Mouse (Mus musculus) cerebellum, postnatal 4 days (tissue): ENCODE measurements around the gene Slc39a8.
A peak's percentile ranks its signal among the peaks of the same experiment; 100 is the strongest.

Experiments
- DNase-seq, 2 experiments: peaks; one replicate each; pipeline ENCODE4 v3.0.0; 2022; ENCODE audit warnings: low spot score in 2 of 2, mixed read lengths in 1 of 2

Gene Slc39a8

DNA sequence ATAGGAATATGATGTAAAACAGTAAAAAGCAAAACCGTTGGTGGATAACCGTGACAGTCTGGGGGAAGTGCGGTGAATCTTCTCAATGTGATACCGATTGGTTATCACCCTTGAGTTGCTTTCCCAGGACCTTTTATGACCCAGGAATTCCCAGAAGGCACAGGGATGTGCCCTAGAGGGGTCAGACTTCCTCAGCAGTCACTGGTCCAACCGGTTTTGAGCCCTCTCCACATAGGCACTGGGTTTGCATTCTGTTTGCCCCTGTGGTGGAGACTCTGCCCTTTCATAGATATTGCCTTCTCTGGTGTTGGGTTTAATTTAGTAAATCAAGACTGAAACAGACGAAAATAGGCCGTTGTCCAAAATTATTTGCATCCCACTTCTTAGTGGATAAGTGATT is 20.8 kb downstream of the Slc39a8 start:
- no peak for DNase-seq

DNA sequence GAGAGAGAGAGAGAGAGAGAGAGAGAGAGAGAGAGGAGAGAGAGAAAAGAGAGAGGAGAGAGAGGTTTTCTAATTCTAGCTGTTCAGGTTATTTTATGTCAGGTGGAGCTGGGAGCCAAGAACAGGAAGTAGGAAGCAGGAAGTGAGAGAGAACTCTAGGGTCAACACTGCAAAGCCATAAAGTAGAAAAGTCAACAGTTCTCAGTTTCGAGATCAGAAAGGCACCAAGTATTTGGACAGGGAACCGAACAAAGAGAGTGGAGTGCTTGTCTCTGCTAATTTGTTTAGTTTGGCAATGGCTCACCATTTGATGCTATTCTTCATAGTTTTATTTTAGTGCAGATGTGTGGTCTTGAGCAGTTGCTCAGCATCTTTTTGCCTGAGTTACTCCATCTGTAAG is 26.5 kb downstream of the Slc39a8 start:
- no peak for DNase-seq

DNA sequence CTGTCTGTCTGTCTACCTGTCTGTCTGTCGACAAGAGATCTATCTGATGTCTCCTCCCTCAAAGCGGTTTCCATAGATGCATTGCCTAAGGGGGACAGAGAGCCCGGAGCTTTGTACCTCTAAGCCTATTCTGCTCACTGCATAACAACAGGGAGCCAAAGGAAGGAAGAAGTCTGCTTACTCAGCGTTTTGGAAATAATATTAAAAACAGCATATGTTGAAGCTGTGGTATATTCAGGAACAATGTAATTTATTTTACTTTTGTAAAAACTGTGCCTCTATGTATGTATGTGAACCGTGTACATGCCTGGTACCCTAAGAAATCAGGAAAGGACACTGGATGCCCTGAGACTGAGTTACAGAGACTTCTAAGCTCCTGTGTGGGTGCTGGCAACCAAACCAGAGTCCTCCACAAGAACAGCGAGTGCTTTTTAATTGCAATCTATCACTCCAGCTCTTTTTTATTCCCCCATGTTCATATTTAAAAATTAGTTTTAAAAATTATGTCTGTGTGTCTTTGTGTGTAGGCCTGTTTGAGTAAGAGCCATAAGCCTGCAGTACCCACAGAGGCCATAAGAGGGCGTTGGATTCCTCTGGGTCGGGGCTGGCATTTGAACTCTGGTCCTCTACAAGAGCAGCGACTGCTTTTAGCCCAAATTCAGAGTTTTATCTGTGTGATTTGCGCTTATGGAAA is 28.7 kb downstream of the Slc39a8 start:
- no peak for DNase-seq

DNA sequence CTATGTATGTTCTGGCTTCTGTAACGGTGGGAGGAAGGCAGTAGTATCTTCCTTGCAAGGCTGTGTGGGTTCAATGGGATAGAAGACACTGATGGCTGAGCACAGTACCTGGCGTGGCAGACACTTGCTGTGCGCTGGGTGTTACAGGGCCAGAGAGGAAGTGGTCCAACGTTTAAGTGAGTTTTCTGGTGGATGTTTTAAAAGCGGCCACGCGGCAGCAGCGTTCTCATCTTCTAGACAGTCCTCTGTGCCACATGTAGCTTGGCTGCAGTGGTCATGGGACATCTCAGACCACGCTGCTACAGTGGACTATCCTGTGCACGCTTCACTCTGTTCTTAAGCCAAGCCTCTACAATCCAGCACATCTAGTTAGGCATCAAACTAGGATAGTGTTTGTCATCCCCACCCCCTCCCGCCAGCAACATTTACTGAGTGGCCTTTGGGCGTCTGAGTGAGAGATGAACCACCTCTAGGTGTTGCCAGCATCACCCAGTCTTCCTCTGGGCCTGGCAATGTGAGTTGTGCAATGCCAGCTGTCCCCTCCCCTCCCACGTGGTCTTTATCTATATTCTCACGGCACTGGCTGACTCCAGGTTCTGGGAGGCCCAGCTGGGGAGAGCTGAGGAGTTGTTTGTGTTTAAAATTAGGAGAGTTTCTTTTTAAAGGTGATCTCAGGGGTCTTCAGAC is 29.4 kb downstream of the Slc39a8 start:
- no peak for DNase-seq

DNA sequence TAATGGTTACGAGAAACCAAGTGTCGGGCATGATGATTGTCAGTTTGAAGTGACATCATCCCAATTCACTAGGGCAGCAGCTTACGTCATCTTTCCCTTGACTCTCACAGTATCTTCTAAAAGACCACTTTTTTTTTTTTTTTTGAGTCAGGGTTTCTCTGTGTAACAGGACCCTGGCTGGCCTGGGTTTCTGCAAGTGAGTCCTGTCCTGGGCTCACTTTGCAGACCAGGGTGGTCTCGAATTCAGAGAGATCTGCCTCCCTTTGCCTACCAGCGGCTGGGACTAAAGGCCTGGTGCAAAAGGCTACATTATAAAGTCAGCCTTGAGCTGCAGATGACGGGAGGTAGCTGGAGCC is 29.9 kb downstream of the Slc39a8 start:
- DNase-seq = no peak

DNA sequence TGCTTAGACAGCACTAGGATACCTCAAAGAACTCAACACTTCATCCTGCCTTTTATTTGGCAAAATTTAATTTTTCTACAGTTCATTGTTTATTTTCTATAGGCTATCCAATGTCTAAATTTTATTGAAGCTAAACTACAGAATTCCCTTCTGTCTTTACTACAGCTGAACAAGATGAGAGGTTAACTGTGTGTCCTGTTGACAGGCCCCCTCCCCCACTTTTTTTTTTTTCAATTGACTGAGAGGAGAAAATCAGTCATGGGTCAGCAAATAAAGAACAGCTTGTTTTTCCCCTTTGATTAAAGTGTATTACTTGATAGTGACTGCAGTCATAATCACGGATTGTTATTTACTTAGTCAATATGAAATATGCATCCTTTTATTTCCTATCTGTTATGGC is 31.2 kb downstream of the Slc39a8 start:
- DNase-seq = no peak

DNA sequence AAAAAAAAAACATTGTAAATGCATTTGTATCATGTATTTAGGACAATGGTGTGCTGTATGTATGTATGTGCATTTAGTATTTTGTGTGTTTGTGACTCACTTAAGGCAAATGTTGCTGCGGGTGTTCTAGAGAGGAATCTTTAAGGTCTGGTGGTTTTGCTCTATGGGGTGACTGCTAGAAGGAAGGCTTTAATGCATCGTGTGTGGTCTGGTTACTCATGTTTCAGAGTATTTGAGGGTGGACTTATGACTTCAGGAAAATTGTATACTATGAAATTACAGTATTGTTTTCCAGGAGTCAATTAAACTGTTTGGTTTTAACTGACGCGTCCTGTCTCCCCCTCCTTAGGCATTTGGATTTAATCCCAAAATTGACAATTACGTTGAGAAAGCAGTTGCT is 32.1 kb downstream of the Slc39a8 start:
- no peak for DNase-seq

DNA sequence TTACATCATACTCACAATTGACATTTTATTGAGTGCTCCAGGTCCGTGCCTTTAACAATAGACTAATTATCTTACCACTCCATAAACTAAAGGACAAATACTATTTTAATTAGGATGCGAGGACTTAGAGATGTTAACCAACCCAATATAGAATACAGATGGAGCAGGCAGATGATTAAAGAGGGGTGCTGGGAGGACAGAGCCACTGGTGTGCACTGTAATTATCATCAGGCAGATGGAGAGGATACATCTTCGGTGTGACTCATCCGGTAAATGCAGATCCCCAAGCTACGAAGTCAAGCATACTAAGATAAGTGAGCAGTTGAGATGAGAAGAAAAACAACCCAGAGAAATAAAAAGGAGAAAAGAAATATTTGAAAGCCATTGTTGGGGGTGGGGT is 34.4 kb downstream of the Slc39a8 start:
- DNase-seq = no peak

DNA sequence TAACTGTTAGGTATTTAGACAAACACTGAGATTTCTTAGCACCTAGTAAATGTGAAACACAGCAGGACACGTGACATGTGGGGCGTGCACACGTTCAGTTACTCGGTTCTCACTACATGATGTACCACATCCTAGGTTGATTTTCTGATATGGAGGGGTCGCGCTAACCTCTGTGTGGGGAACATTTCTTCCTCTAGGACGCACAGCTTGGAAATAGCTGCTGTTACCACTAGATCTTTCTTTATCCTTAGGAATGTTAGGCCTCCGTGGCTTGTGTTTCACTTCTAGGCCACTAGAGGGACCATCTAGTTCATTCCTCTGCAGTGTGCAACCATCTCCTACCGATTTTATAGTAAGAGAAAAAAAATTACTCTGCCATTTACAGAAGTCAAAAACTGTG is 37.7 kb downstream of the Slc39a8 start:
- peak in 1 of 2 experiments; percentile 29 for DNase-seq

DNA sequence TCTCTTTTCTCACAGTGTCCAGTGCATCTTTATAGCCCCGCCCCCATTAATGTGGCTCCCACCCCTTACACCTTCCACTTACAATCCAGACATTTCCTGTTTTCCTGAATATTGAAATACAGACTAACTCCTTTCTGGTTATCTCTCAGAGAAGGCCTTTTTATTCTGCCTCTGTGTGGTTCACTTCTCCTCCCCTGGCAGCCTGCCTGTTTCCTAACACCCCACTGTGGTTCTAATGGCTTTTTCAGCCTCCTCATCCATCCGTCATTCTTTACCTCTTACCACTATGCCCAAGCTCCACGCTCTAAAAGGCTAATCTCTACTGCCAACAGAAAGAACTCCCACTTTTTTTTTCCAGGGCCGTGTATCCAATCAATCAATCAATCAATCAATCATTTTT is 44.0 kb downstream of the Slc39a8 start:
- DNase-seq = no peak

DNA sequence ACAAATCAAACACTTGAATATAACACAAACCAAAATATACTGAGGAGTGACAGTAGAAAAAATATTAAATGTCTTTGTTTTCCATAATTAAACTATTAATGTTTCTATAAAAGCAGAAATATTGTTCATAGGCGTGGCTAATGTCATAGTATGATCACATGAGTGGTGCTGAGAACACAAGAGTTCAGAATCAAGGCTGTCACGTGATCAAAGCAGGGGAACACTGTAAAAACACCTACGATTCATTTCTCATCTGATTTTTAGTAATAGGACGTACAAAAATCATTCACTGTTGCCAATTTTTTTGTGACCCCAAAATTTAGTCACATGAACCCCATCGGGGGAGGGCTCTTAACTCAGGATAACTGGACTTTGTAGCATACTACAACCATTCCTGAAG is 47.2 kb downstream of the Slc39a8 start:
- DNase-seq = no peak

DNA sequence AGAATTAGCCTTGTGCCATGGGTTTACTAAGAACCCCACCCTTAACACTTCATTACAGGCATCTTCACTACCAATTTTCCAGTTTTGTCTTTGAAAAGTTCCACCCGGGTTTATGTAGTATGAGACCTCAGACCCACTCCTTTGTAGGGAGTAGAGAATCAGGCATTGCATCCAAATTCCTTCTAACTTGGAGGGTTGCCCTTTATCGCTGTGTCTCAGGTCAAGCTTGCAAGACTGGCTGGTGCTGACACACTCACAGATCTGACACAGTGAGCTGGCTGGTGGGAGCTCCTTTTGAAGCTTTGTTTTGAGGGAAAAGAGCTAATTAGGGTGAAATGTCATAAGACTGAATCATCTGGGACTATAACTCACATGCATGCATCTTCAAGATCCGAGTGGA is 48.5 kb downstream of the Slc39a8 start:
- no peak for DNase-seq

DNA sequence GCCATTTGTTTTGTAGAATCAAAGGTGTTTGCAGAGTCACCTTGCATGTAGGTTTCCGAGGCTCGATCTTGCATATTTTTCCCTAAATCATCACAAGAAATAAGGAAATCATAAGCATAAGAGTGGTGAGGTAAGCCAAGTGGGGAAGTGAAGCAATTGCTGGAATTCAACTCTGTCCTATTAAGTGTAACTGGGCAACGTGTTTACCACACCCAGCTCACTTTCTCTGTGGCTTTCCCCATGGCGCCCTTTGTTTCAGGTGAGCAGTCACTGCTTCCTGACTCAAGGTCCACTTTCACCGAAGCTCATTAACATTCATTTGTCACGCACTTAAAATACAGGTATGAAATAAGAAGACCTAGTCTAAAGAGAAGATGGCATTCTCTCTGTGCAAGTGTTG is 53.0 kb downstream of the Slc39a8 start:
- DNase-seq = no peak

DNA sequence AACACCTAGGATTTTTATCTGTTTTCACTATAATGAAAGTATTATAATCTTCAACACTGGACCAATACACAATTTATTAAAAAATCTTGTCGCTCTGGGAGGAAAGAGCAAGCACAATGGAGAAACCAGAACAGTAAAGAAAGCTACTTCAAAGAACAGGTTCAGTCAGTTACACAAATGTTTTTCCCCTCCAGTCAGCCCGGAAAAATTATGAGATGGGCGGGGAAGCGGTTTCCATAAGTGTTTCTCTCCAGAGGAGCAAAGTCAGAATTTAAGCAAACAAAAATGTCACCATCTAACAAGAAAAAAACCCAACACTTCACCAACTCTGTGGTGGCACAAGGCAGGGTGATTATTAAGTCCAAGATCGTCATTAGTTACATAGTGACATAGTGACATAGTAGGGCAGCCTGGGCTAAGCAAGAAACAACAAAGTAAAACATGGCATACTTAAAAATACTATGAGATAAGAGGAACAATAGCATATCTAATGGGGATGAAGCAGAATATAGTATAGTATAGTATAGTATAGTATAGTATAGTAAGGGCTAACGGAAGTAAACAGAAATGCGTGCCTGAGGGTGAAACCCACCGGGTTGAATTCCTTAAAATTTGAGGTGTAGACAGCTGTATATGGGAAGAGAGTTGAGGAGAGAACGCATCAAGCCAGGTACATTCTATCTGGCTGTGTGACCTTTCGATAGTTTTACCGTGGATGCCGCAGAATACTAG is 61.0 kb downstream of the Slc39a8 start:
- DNase-seq = no peak

DNA sequence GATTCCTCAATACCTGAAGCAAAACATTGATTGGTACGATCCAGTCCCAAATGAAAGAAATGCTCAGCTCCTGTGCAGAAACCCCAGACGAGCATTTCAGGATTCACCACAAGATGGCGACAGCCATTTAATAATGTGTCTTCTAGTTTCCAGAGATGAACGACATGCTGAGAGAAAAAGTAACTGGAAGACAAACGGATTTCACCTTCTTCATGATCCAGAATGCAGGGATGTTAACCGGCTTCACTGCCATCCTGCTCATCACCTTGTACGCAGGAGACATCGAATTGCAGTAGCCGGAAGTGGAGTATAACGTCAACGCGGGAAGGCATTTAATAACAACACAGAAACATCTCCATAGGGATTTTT is 61.6 kb downstream of the Slc39a8 start:
- peak; percentile 62 to 83 for DNase-seq

DNA sequence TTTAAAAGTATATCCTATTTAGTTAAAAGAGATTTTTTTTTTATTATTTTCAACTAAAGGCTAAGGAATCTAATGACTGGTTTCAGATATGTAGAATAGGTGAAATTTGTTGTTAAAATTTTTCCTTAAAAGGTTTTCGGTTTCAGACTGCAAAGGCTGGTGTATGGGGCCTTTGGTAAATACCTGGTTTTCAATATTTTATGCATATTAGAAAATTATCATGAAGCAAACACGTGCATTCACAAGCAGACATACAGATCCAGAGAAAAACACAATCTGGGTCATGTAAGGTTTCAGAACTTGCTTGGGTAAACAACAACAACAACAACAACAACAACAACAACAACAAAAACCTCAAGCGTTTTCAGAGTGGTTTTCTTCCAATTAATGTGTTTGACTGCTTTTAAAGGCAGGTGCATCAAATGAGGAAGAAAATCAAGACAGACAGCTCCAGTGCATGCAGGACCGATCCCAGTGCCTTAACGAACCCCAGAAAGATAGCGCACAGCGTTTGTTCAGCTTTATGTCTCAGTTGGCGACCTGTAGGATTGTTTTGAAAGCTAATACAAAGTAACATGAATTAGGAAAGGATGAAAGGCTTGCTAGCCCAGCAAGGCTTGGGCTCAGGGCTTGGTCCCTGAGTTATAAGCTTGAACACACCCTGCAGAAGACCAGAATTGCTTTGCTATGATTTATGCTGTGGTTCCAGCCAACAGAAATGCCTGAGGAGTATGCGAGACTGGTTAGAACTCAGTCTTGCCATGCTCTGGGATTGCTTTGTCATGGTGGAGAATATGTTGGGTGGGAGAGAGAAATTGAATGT is 62.2 kb downstream of the Slc39a8 start:
- no peak for DNase-seq

DNA sequence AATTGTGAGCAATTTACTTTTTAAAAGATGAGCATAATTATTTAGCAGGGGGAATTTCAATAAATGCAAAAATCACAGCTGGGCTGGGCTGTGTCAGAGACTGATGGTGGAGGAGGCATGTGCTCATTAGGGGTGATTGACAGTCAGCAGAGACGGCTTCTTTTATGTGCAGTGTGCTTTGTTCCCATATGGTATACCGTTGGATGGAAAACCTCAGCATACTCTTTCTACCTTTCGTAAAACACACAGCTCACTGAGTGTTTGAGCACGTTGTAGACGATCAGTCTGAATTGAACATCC is 62.7 kb downstream of the Slc39a8 start:
- no peak for DNase-seq

DNA sequence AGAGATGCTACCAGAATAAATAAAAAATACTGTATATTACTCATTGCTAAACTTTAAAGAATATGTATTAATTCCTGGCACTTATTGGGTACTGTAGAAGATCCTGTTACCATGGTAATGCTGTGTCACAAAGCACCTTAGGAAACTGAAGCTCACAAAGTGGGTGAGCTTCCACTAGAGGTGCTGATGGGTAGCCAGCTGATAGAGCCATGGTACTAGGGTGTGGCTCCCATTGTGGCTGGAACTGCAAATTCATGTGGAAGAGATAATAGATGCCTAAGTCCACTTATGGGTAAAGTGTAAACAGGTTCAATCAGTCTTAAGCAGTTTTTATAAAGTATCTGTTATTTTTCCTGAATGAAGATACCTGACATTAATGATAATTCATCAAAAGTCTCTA is 64.3 kb downstream of the Slc39a8 start:
- no peak for DNase-seq

DNA sequence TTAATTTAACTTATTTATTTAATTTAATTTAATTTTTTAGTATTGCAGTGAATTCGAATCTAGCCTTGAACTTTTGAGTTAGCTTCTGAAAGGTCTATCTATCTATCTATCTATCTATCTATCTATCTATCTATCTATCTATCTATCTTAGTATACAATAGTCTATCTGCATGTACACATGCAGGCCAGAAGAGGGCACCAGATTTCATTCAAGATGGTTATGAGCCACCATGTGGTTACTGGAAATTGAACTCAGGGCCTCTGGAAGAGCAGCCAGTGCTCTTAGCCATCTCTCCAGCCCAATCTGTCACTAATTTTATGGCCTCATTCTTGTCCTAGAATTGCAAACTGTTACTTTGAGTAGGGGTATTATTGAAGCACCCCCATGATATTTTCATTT is 78.3 kb downstream of the Slc39a8 start:
- DNase-seq = no peak

DNA sequence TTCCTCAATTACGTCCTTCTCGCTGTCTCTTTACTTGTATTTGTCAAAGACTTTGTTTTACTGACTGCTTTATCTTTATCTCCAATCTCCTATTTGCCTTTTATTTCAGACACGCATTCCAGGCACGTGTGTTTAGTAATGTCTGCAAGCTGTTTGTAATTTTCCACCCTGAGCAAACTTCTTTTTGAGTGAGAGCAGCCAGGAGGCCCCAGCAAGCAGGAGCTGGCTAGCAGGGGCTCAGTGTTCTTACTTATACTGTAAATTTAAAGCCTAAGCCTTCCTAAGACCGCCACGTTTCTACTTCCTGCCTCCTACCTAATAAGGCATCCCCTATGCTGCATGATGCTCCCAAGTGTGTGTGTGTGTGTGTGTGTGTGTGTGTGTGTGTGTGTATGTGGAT is 79.8 kb downstream of the Slc39a8 start:
- DNase-seq = no peak

DNA sequence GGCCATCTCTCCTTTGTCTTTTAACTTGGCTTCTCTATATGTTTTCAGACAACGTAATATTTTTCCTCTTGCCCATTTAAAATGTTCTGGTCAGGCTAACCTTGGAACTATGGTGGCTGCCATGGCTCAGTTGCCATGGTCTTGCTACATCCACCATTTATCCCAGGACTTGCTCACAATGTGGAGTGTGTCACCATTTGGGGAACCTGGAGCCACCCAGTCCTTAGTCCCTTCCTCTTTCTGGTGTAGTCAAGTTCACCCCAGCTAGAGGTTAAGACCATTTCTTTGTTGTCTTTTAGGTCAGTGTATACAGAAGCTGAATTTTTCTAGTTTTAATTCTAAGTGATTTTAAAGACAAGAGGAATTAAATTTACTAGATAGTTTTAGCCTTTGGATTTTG is 80.7 kb downstream of the Slc39a8 start:
- no peak for DNase-seq

DNA sequence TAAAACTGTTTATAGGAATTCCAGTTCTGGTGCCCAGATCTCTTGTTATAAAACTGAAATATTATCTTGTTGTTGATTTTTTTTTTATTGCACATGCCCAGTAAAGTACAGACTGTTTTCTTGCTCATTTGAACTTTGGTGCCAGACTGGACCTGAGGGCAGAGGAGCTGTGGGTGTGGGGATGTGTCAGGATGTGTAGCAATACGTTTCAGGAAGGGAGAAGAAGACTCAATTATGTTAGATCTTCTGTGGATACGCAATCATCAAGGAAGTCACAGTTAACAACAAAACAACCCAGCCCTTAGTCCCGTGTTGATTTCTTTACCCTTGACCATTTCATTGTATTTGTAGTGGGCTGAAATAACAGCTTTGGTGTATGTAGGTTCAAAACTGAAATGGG is 81.9 kb downstream of the Slc39a8 start:
- no peak for DNase-seq

DNA sequence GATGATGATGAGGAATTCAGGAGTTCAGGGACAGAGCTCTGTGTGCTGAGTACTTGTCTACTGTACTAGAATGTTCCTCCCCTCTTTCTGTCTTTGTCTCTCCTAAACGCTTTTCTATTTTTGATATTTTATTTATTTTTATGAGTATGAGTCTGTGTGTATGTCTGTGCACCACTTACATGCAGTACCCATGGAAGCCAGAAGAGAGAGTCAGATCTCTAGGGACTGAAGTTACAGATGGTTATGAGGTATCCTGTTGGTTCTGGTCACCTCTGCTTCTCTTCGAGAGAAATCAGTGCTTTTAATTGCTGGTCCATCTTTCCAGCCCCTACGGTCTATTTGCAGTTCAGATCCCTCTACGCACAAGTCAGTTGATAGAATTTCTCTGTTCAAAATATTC is 90.9 kb downstream of the Slc39a8 start:
- DNase-seq = no peak
